Mouse (Mus musculus): ENCODE results near the gene Traf4.

Traf4 gene

DNA sequence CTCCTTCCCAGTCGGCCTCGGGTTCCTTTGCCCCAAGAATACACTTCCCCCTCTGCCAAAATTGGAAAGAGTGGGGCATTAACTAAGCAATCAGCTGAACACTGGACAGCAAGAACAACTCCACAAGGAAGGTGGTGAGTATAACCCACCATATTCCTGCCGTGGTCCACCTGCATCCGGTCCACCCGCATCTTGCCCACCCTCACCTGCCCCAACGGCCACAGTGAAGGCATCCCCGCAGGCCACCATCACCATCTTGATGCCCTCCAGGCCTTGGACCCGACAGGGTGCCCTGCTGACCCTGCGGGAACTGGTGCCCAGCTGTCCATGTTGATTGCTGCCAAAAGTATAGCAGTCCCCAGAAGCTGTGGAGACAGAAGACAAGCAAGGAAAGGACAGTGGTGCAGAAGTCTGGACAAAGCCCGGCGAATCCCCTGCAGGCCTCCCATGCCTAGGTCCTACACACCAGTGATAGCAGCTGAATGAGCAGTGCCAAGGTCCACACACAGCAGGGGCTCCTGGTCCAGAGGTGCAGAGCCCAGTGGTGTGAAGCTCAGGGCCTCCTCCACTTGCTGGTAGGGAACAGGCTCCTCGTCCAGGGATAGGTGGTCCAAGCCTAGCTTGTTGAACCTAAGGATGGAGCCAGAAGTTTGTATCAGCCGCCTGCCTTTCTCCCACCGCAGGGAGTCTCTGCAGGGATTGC, 2.0 kb upstream of the Traf4 start:
- DNase-seq (ENCODE audit: low spot score in 2 of 2), result no peak

- no peak for DNase-seq (ENCODE audit: low spot score in 2 of 2)
Measured at GRCm38 (mm10) chr11:78166640-78167039, 1.3 kb upstream of the Traf4 start.

GRCm38 (mm10) chr11:78166161-78166560, 772 bp upstream of the Traf4 start:
- no peak for DNase-seq (ENCODE audit: low spot score in 2 of 2)

- DNase-seq (ENCODE audit: low spot score in 2 of 2), result peak; percentile 65 to 70
Measured at GRCm38 (mm10) chr11:78165761-78166109, 346 bp upstream of the Traf4 start.

- no peak for DNase-seq (ENCODE audit: low spot score in 2 of 2)
Measured at GRCm38 (mm10) chr11:78164604-78164923, 825 bp downstream of the Traf4 start.

DNA sequence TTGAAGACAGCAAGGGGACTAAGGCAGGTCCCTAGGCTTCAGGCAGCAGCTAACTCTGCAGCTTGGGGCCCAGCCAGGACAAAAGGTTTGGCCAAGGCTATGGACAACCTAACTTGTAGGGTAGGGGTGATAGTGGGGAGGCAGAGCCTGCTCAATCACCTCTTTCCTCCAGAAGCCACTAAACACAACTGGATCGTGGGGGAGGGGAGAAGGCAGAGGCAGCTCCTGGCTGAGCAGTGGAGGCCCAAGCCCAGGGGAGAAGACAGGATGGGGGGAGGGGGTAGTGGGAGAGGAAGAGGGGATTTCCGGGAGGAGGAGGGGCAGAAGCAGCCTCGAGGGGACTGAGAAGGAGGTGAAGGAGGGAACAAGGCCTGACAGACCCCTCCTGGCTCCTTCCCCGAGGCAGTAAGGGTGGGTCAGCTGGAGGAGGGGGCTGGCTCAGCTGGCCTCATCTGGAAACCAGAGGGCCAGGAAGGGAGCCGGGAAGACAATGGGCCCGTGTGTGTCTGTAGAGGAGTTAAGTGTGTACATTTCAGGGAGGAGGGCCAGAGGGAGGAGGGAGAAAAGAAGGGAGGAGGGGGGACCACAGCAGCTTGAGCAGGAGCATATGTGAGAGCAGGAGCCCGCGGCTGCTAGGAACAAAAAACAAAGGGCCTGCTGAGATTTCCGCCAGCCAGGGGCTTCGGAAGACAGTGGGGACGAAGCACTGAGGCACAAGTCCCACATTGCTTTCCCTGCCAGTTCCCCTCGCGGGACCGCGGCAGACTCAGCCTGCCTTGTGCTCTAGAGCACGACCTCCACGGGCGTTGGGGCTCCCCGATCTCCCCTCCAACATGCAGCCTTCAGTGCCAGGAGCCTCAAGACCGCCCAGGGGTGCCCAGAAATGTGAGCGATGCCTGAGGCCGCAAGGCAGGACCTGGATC, 1.4 kb downstream of the Traf4 start:
- DNase-seq (ENCODE audit: low spot score in 2 of 2), result peak; percentile 68 to 74

GRCm38 (mm10) chr11:78163045-78163444, 2.3 kb downstream of the Traf4 start:
- DNase-seq (ENCODE audit: low spot score in 2 of 2), result no peak

DNA sequence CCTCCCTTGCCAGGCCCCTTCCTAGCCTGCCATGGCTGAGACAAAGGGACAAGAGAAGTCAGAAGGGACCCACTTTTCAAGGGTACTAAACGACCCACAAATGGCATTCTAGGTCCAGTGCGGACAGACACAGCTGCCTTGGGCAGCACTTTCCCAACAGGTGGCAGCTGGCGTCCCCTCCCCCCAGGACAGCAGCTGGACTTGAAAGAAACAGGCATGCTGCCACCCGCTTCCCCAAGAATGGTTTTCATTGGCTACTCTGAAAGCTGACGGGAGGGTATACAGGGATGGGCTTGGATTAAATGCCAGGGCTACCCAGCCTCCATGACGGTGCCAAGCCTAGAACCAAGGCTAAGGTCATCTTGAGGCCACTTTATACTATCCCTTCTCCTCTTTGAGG, 2.9 kb downstream of the Traf4 start:
- no peak for DNase-seq (ENCODE audit: low spot score in 2 of 2)

- no peak for DNase-seq (ENCODE audit: low spot score in 2 of 2)
Measured at GRCm38 (mm10) chr11:78161968-78162367, 3.4 kb downstream of the Traf4 start.

DNA sequence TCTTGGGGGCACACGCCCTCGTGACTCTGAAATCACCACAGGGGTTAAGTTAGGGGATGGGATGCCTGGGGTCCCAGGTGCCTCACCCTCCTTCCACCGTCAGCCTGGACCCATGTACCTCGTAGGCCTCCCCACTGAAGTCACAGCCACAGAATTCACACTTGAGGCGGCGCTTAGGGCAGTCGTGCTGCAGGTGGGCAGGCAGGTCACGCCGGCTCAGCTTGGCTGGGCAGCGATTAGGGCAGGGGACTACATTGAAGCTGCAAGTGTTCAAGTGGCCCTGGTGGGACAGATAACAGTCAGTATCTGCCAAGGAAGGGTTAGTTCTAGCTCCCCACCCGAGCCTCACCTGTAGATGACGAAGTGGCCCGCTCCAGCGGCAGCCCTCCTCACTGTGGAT, 4.2 kb downstream of the Traf4 start:
- DNase-seq (ENCODE audit: low spot score in 2 of 2), result no peak

DNA sequence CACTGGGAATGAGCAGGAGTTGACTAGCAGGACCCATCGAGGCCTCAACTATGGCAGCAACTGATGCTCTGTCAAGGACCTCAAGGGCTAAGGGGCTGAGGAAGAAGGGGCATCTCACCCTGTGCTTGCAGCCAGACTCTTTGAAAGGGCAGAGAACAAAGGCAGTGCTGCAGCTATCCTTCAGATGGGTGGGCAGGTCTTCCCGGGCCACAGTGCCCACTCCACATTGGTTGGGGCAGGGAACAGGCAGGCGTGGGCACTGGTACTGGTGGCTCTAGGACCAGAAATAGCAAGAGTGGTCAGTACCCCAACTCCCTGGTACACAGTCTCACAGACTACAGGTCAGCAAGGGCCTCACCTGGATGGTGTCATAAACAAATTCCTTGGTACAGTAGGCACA, 4.7 kb downstream of the Traf4 start:
- no peak for DNase-seq (ENCODE audit: low spot score in 2 of 2)

DNA sequence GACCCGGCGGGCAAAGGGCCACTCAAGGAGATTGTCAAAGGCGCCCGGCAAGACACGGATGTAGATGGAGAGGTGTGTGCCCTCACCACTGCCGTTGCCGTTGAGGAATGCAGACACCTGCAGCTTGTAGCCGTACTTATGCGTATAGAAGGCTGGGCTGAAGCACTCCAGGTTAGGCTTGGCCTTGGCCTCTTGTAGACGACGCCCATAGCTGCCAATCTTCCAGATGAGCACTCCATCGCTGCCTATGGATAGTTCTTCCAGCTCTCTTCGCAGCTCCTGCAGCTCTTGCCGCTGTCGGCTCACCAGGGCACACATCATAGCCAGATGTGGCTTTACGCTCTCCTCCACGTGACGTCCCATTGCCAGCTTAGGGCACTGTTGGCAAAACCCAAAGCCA, 5.2 kb downstream of the Traf4 start:
- no peak for DNase-seq (ENCODE audit: low spot score in 2 of 2)

DNA sequence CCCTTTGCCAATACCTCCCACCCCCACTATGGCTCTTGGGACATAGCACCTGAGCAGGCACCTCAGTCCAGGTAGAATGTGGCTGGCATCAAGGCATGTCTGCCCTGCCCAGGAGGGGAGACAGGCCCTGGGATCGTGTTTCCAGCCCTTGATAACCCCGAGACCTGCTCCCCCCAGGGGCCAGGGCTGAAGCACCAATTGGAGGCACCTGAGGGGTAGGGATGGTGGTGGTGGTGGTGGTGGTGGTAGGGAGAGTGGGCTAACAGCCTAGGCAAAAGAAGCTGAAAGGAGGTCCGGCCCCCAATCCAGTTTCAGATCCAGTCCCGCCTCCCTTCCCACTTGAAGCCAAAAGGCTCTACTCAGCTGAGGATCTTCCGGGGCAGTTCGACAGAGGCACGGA, 5.8 kb downstream of the Traf4 start:
- no peak for DNase-seq (ENCODE audit: low spot score in 2 of 2)

DNA sequence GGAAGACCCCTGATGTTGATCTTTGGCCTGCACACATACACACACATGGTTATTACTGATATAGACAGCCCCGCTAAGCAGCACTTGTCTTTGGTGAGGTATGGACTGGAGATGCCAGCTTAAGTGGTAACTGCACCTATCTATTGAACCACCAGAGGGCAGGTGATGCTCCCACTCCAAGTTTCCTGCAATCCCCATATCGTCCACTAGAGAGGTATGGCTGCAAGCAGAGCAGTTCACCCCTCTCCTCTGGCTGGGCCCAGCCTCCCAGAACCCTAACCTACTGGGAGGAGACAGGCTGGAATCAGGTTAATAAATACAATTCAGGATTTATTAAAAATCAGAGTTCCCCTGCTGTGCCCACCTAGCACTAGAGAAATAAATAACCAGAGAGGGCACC, 6.3 kb downstream of the Traf4 start:
- peak; percentile 70 to 82 for DNase-seq (ENCODE audit: low spot score in 2 of 2)

DNA sequence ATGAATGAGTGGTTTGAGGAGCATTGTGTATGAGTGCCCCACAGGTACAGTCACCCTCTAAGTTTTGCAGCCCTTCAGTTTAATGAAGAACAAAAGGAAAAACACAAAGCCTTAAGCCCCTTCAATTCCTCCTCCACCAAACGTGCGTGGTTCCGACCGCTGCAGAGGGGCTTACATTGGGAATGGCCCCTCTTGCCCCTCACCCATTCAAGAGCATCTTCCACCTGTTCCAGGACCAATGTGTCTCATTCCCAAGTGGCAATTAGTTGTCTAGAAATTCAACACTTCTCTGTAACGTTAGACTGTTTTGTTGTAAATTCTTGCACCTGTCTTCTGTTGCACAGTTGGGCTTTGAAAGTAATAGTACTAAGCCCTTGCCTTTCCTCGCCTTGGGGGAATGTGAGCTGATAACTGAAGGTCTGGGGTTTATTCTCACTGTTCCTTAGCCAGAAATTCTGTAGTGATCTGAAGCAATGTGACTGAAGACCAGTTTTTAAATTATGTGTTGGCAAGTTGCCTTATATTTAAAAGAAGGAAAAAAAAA, 9.2 kb downstream of the Traf4 start:
- DNase-seq (ENCODE audit: low spot score in 2 of 2), result no peak

- no peak for DNase-seq (ENCODE audit: low spot score in 2 of 2)
Measured at GRCm38 (mm10) chr11:78155674-78156073, 9.7 kb downstream of the Traf4 start.

GRCm38 (mm10) chr11:78153778-78154177, 11.6 kb downstream of the Traf4 start:
- DNase-seq (ENCODE audit: low spot score in 2 of 2), result no peak

DNA sequence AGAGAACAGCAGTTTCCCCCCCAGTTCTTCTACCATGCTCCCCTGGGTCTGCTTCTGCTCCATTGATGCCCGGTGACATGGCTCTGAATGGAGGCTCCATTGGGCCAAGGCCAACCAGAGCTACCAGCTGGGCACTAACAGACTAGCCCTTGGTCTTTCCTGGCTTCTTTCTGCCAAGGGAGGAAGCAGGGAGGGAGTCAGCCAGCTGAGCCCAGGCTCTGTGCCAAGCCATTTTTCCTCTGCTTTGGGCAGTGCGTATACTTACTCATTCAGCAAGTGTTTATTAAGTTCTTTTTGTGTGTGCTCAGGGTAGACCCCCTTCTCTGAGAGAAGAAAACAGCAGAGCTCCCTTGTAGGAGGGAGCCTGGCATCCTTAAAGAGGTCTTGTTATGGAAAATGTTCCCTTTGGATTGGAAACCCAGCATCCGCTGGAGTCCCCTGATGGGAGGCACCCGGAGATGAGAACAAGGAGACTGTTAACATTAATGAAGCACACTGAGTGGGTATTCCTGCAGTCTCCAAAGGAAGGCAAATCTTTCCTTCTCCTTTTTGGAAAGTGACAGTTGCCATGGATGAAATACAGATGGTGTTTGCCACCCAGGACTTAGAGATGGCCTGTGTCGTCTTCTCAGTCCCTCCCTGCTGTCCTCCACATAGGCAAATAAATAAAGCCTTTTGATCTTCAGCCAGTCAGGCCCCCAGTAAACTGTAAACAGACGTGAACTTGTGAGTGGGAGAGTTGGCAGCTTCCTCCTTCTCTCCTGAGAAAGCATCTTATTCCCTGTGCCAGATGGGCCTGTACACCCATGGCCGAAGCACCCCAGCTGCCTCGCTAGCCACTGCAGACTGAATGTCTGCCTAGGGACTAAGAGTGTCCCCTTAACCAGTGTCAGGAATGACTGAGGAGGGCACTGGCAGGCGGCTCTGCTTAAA, 12.8 kb downstream of the Traf4 start:
- no peak for DNase-seq (ENCODE audit: low spot score in 2 of 2)

DNA sequence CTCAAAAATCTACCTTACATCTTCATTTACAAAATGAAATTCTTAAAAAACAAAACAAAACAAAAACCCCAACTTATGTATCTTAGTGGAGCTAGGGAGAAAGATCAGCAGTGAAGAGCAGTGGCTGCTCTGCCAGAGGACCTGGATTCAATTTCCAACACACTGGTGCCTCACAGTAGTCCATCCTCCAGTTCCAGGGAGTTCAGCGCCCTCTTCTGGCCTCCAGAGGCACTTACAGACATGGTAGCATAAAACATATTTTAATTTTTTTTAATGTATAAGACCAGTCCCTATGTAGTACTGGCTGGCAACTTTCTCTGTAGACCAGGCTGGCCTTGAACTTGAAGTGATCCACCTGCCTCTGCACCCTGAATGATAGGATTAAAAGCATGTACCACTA, 14.2 kb downstream of the Traf4 start:
- no peak for DNase-seq (ENCODE audit: low spot score in 2 of 2)

DNA sequence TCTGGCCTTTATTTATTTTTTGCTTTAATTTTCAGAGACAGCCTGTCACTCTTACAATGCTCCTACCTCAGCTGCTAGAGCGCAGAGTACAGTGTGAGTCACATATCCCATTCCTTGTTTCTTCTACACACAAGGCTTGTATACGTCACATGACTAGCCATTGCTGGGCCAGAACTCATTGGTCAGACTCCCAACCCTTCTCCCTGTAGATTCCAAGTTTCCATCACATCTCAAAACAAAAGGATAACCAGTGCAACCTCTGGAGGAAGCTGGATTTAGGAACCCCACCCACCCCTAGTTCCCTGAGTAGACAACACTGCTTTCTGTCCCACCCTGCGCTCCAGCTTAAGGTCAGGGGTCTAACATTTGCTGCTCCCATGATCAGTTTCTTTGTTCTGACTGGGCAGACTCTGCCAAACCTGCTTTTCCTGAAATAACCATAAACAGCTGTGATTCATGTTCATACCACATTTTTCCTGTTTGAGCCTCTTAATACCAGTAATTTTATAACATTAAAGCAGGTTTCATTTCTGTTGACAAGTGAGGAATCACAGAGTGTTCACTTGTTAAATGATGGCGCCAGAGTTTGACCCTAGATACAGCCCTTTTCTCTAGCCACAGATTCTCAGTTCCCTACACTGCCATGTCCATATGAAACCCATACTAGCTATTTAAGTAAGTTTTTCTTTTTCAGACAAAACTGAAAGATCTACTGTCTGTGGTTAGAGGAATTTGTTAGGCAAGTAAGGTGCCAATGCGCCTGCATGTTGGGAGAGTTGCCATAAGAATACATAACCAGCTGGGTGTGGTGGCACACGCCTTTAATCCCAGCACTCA, 18.5 kb downstream of the Traf4 start:
- DNase-seq (ENCODE audit: low spot score in 2 of 2), result no peak

DNA sequence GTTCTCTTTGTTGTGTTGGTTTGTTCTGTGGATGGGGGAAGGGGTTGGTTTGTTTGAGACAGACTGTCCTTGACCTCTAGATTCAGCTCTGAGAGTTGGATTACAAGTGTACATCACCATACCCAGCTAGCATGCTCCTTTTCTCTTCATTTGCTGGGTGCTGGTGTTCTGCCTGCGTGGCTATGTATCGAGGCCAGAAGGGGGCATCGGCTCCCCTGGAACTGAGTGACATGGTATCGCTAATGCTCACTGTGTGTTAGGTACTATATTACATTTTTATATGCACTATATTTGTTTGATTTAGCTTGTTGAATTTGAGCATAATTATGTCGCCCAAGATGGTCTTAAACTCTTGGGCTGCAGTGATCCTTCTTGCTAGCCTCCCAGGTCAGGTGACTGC, 19.2 kb downstream of the Traf4 start:
- no peak for DNase-seq (ENCODE audit: low spot score in 2 of 2)

Data from urinary bladder, postnatal 4 days (tissue).